Mouse (Mus musculus): ENCODE measurements around the gene Frem3. TPM values are rescaled to one million over a fixed set of nuclear protein-coding genes. Genes with fewer than 3 reads are reported as not detected.

The Frem3 gene
- 0.16 and 0.21 TPM in 2 replicates for polyA plus RNA-seq (2015; fragmentation: Nextera tagmentation; extraction: Ambion mirVana)

GRCm38 (mm10) chr8:80610549-80611440 is at the start of gene Frem3:
Gene Frem3, plus strand, starts transcription at chr8:80611080.
- Histone ChIP-seq H3K9me3 (no peaks in the 10 kb centered on the region), H3K4me2 (peak within 1 kb of the TSS; percentile 88), H3K4me3 (peak within 1 kb of the TSS; percentile 43), H3K27ac (replicated peaks) (no peak within 1 kb of the TSS), H3K36me3 (no peaks in the 10 kb centered on the region), H3K27me3 (peaks cover 18% of the 10 kb centered on the region), H3K4me1 (replicated peaks) (peaks cover 15% of the 10 kb centered on the region), H3K9ac (peak within 1 kb of the TSS; percentile 29)
- WGBS = 3% methylated on average over 32 of the region's 32 CpGs
- peak; percentile 45; the same call in 1 of the 2 replicates for ATAC-seq (ENCODE audit: low FRiP score, low read depth)

GRCm38 (mm10) chr8:80564205-80564839 is 46.6 kb upstream of the Frem3 start:
- no peak overlapping the region for H3K4me2 ChIP-seq
- H3K27me3 ChIP-seq = no peaks in the 10 kb centered on the region
- no peaks in the 10 kb centered on the region for H3K36me3 ChIP-seq
- no peak overlapping the region for H3K9ac ChIP-seq
- H3K27ac ChIP-seq (replicated peaks) = no peak overlapping the region
- no peaks in the 10 kb centered on the region for H3K4me1 ChIP-seq (replicated peaks)
- no peak overlapping the region for H3K4me3 ChIP-seq
- WGBS = 54% methylated on average over 3 of the region's 3 CpGs
- no peak for ATAC-seq (ENCODE audit: low FRiP score, low read depth)
- no peaks in the 10 kb centered on the region for H3K9me3 ChIP-seq

- Histone ChIP-seq H3K4me3 (no peak overlapping the region), H3K9ac (no peak overlapping the region), H3K36me3 (no peaks in the 10 kb centered on the region), H3K4me2 (no peak overlapping the region), H3K27ac (replicated peaks) (no peak overlapping the region), H3K27me3 (no peaks in the 10 kb centered on the region), H3K9me3 (no peaks in the 10 kb centered on the region), H3K4me1 (replicated peaks) (no peaks in the 10 kb centered on the region)
- WGBS = 97% methylated on average over 1 of the region's 1 CpGs
- no peak for ATAC-seq (ENCODE audit: low FRiP score, low read depth)
Measured at GRCm38 (mm10) chr8:80567471-80567870, 43.4 kb upstream of the Frem3 start.

DNA sequence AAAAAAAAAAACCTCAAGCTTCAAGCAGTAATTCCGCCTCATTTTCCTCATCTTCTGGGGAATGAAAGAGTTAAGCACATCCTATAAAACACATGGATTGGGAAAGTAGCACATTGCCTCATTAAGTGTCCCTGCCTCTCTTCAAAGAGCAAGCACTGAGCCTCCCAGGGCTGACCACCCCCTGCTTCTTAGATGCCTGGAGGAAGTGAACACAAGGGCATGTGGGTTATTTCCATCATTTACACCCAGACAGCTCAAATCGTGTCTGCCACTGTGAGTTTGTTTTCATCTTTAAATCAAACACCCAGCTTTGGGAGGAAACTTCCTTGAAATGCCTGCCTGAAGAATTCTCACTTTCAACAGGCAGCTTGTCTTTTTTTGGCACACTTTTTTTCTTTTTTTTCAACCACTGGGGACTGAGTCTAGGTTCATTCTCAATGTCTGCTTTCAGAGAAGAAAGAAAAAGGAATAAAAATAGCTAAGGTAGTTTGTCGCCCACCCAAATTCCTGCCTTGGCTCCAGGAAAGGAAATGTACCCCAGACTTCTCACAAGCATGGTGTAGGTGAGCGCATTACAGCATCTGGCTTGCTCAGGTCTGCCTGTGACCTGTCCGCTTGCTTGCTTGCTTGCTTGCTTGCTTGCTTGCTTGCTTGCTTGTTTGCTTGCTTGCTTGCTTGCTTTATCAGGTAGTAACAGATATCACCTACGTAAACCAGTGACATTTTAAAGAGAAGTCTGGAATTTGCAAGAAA is 42.5 kb upstream of the Frem3 start:
- Histone ChIP-seq H3K9me3 (no peaks in the 10 kb centered on the region), H3K9ac (no peak overlapping the region), H3K27ac (replicated peaks) (no peak overlapping the region), H3K36me3 (no peaks in the 10 kb centered on the region), H3K27me3 (no peaks in the 10 kb centered on the region), H3K4me3 (no peak overlapping the region), H3K4me2 (no peak overlapping the region), H3K4me1 (replicated peaks) (no peaks in the 10 kb centered on the region)
- ATAC-seq (ENCODE audit: low FRiP score, low read depth) = no peak
- WGBS = 76% methylated on average over 6 of the region's 6 CpGs

GRCm38 (mm10) chr8:80572417-80573061 is 38.3 kb upstream of the Frem3 start:
- no peak overlapping the region for H3K4me3 ChIP-seq
- no peaks in the 10 kb centered on the region for H3K36me3 ChIP-seq
- no peaks in the 10 kb centered on the region for H3K4me1 ChIP-seq (replicated peaks)
- H3K4me2 ChIP-seq = no peak overlapping the region
- WGBS = 40% methylated on average over 1 of the region's 1 CpGs
- no peak overlapping the region for H3K9ac ChIP-seq
- ATAC-seq (ENCODE audit: low FRiP score, low read depth) = peak; percentile 81
- H3K27ac ChIP-seq (replicated peaks) = no peak overlapping the region
- no peaks in the 10 kb centered on the region for H3K9me3 ChIP-seq
- H3K27me3 ChIP-seq = no peaks in the 10 kb centered on the region

- H3K4me3 ChIP-seq = no peak overlapping the region
- no peak overlapping the region for H3K9ac ChIP-seq
- no peaks in the 10 kb centered on the region for H3K36me3 ChIP-seq
- H3K4me1 ChIP-seq (replicated peaks) = no peaks in the 10 kb centered on the region
- no peak overlapping the region for H3K4me2 ChIP-seq
- no peaks in the 10 kb centered on the region for H3K9me3 ChIP-seq
- H3K27me3 ChIP-seq = no peaks in the 10 kb centered on the region
- 82% methylated on average over 2 of the region's 2 CpGs for WGBS
- no peak for ATAC-seq (ENCODE audit: low FRiP score, low read depth)
- no peak overlapping the region for H3K27ac ChIP-seq (replicated peaks)
Measured at GRCm38 (mm10) chr8:80577126-80577525, 33.8 kb upstream of the Frem3 start.

GRCm38 (mm10) chr8:80579038-80579437 is 31.8 kb upstream of the Frem3 start:
- no peak overlapping the region for H3K4me3 ChIP-seq
- no peak overlapping the region for H3K4me2 ChIP-seq
- no peak for ATAC-seq (ENCODE audit: low FRiP score, low read depth)
- H3K36me3 ChIP-seq = no peaks in the 10 kb centered on the region
- whole genome bisulfite sequencing = 88% methylated on average over 1 of the region's 1 CpGs
- H3K27ac ChIP-seq (replicated peaks) = no peak overlapping the region
- H3K9ac ChIP-seq = no peak overlapping the region
- no peaks in the 10 kb centered on the region for H3K27me3 ChIP-seq
- no peaks in the 10 kb centered on the region for H3K4me1 ChIP-seq (replicated peaks)
- H3K9me3 ChIP-seq = no peaks in the 10 kb centered on the region

DNA sequence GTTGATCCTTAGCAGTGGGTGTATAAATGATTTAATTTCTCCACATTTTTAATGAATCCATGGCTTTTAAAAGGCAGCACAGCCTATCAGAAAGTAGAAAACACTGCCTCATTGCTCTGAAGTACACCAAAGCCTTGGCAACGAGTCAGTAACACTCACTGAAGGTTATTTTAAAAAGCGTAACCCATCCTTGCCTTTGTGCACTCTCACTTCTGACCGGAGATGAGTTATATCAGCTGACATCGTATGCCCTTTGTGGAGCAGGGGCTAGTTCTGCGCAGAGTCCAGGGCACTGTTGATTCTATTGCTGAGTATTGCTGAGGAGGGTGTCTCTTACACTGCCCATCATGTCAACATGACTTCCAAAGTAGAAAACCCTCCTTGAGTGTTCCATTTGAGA is 18.3 kb upstream of the Frem3 start:
- 78% methylated on average over 5 of the region's 5 CpGs for WGBS
- Histone ChIP-seq H3K27me3 (no peaks in the 10 kb centered on the region), H3K4me1 (replicated peaks) (no peaks in the 10 kb centered on the region), H3K9ac (no peak overlapping the region), H3K4me2 (no peak overlapping the region), H3K27ac (replicated peaks) (no peak overlapping the region), H3K4me3 (no peak overlapping the region), H3K36me3 (no peaks in the 10 kb centered on the region), H3K9me3 (no peaks in the 10 kb centered on the region)
- no peak for ATAC-seq (ENCODE audit: low FRiP score, low read depth)

DNA sequence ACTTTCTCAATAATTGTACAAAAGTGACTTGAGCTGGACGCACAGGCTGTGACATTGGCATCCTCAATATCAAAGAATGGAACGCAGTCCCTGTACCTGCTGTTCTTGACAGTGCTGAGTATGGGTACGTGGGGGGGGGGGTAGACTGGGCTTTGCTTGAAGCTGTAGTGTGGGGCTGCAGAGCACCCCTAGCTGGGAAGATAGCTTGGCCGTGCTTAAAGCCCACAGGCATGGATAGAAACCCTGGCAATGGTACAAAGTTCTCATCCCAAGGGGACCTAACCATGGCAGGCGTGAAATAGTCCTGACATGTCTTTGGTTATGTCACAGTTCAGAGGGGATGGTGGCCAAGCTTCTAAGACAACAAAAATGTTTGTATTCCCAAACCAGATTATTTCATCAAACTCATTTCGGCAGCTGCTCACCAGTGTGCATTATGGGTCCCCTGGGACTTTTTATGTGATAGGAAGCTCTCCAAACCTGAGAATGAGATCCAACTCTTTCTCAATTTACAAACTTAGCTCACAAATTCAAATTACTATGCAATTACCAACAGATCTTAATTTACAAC is 10.2 kb upstream of the Frem3 start:
- Histone ChIP-seq H3K36me3 (no peaks in the 10 kb centered on the region), H3K4me2 (no peak overlapping the region), H3K27ac (replicated peaks) (no peak overlapping the region), H3K9me3 (no peaks in the 10 kb centered on the region), H3K9ac (no peak overlapping the region), H3K4me1 (replicated peaks) (no peaks in the 10 kb centered on the region), H3K27me3 (no peaks in the 10 kb centered on the region), H3K4me3 (no peak overlapping the region)
- WGBS = 63% methylated on average over 6 of the region's 6 CpGs
- ATAC-seq (ENCODE audit: low FRiP score, low read depth) = peak; percentile 51; the same call in 1 of the 2 replicates

DNA sequence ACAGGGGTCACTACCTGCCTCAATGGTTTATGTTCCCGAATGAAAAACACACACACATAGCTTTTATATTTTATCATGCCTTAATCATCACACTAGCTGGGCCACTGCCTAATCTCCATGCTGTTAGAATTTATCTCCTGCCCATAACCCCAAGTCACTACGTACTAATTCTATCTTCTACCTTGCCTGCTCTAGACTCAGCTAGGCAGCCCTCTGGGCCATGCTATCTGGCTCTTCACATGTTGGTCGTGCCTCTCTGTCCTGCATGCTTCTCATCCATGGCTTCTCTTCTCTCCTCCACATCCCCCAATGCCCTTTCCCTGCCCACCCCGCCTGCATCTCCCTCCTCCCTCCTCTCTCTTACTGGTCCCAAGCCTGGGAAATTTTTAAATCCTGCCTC is 9.0 kb upstream of the Frem3 start:
- no peaks in the 10 kb centered on the region for H3K4me1 ChIP-seq (replicated peaks)
- no peaks in the 10 kb centered on the region for H3K36me3 ChIP-seq
- H3K4me3 ChIP-seq = no peak overlapping the region
- no peak overlapping the region for H3K27ac ChIP-seq (replicated peaks)
- WGBS = 77% methylated on average over 4 of the region's 4 CpGs
- H3K27me3 ChIP-seq = no peaks in the 10 kb centered on the region
- ATAC-seq (ENCODE audit: low FRiP score, low read depth) = no peak
- no peak overlapping the region for H3K4me2 ChIP-seq
- no peak overlapping the region for H3K9ac ChIP-seq
- no peaks in the 10 kb centered on the region for H3K9me3 ChIP-seq

DNA sequence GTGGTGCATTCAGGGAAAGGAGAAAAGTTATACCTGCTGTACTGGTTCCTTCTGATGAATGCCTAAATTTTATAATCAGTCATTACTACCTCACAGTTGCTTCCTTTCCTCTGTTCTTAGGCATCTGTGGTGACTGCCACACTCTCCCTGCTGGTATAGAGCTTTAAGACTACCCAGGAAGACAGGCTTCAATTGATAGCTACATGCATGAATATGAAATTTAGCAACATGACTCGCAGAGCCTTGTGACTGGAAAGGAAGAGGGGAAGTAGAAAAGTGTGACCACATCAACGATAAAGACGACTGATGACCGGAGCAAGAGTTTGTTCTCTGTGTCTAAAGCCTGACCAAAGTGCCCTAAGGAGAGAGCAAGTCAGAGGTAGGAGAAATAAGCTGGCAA is 3.8 kb upstream of the Frem3 start:
- H3K4me2 ChIP-seq = no peak overlapping the region
- no peaks in the 10 kb centered on the region for H3K9me3 ChIP-seq
- H3K27me3 ChIP-seq = peaks cover 17% of the 10 kb centered on the region
- H3K36me3 ChIP-seq = no peaks in the 10 kb centered on the region
- 93% methylated on average over 4 of the region's 4 CpGs for WGBS
- H3K27ac ChIP-seq (replicated peaks) = no peak overlapping the region
- H3K4me1 ChIP-seq (replicated peaks) = peaks cover 15% of the 10 kb centered on the region
- H3K9ac ChIP-seq = no peak overlapping the region
- no peak for ATAC-seq (ENCODE audit: low FRiP score, low read depth)
- H3K4me3 ChIP-seq = no peak overlapping the region

Data from hindbrain, embryonic 15.5 days (tissue).